Mouse (Mus musculus) heart, embryonic 13.5 days (tissue): Measurements from ENCODE around the gene Gm42742. TPM values are rescaled to one million over a fixed set of nuclear protein-coding genes. Genes with fewer than 3 reads are reported as not detected.

Experiments
- ATAC-seq: fragments of 200-750 bp; cut with Nextera tagmentation; 2 replicates; pipeline ENCODE4 v1.8.0; 2017; ENCODE audit warnings: moderate TSS enrichment; ENCODE audit not compliant: insufficient number of reproducible peaks, low FRiP score, low TSS enrichment; ENCODE audit errors: extremely low read depth
- H3K27ac ChIP-seq: fragments of 300-500 bp; sonication (generic); replicated peaks from 2 replicates; pipeline ENCODE4 v1.5.1; 2015; ENCODE audit warnings: moderate library complexity, mild to moderate bottlenecking, inconsistent platforms
- H3K27me3 ChIP-seq: fragments of 300-500 bp; sonication (generic); replicated peaks from 2 replicates; pipeline ENCODE4 v1.6.1; 2015; ENCODE audit warnings: mild to moderate bottlenecking, inconsistent platforms
- H3K36me3 ChIP-seq: fragments of 300-500 bp; sonication (generic); 2 replicates; pipeline ENCODE4 v1.6.1; 2015; ENCODE audit warnings: mild to moderate bottlenecking, inconsistent platforms
- H3K4me1 ChIP-seq: fragments of 300-500 bp; sonication (generic); 2 replicates; pipeline ENCODE4 v1.6.1; 2015; ENCODE audit warnings: inconsistent platforms
- H3K4me2 ChIP-seq: fragments of 300-500 bp; sonication (generic); 2 replicates; pipeline ENCODE4 v1.6.1; 2015; ENCODE audit warnings: inconsistent platforms, mild to moderate bottlenecking, moderate library complexity
- H3K4me3 ChIP-seq: fragments of 300-500 bp; sonication (generic); 2 replicates; pipeline ENCODE4 v1.5.1; 2015; ENCODE audit warnings: moderate library complexity, mild to moderate bottlenecking, inconsistent platforms
- H3K9ac ChIP-seq: fragments of 300-500 bp; sonication (generic); 2 replicates; pipeline ENCODE4 v1.6.1; 2015; ENCODE audit warnings: inconsistent platforms, mild to moderate bottlenecking, moderate library complexity
- H3K9me3 ChIP-seq: fragments of 300-500 bp; sonication (generic); 2 replicates; pipeline ENCODE4 v1.6.1; 2016; ENCODE audit warnings: inconsistent platforms
- WGBS: fragments of 180-500 bp; shearing (Covaris S2); methylation state at CpG from one replicate; pipeline ENCODE4 v1.1.7; 2015; ENCODE audit warnings: mixed read lengths; 5-methylcytosine and 5-hydroxymethylcytosine counted together
- polyA plus RNA-seq: library from polyadenylated mRNA; unstranded; fragments of >200 nt; fragmentation: Nextera tagmentation; extraction: Ambion mirVana; gene quantifications from 2 replicates; pipeline ENCODE4 v1.2.1, GENCODE M21; 2015

The Gm42742 gene
- polyA plus RNA-seq, 1 experiment from 2014 or later: 25.7 TPM

DNA sequence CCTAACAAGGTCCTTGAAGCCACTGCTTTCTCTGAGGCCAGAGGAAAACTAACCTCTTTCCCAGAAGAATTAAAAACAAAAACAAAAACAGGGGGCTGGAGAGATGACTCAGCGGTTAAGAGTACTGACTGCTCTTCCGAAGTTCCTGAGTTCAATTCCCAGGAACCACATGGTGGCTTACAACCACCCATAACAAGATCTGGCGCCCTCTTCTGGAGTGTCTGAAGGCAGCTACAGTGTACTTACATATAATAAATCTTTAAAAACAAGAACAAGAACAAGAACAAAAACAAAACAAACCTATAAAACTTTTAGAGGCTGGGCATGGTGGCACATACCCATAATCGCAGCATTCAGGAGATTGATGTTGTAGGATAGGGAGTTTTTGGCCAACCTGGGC lies 24.4 kb downstream of the Gm42742 start:
- H3K36me3 ChIP-seq: peaks cover 22% of the 10 kb centered on the region
- no peak for ATAC-seq
- H3K27me3 ChIP-seq: no peaks in the 10 kb centered on the region; the same call in 1 of the 2 replicates
- no peak overlapping the region for H3K4me2 ChIP-seq
- WGBS: 74% methylated on average over 4 of the region's 4 CpGs
- H3K9me3 ChIP-seq: 0 out of 2 replicates have a peak, but pooled peaks cover 3% of the 10 kb centered on the region
- no peak overlapping the region for H3K27ac ChIP-seq
- H3K4me3 ChIP-seq: no peak overlapping the region
- no peaks in the 10 kb centered on the region for H3K4me1 ChIP-seq
- no peak overlapping the region for H3K9ac ChIP-seq

DNA sequence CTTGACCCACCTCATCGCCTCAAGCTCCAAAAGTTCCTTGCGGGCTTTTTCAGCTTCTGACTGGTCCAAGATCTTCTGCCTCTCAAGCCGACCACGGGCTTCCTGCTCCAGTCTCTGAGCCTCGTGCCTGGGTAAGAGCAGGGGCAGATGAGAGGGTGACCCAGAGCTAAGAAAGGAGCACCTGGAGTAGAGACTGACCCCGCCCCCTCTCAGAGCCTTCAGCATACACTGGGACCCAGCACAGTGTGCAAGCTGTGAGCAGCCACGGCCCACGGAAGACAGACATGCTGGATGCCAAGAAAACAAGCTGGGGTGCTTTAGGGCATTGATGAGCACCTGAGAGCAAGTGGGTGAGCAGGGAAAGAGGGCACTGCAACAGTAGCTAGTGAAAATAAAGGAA lies 32.1 kb downstream of the Gm42742 start:
- Histone ChIP-seq H3K27ac (no peak overlapping the region), H3K4me1 (peaks cover 5% of the 10 kb centered on the region; the same call in 1 of the 2 replicates), H3K9me3 (no peaks in the 10 kb centered on the region), H3K36me3 (0 out of 2 replicates have a peak, but pooled peaks cover 2% of the 10 kb centered on the region), H3K9ac (no peak overlapping the region), H3K4me2 (no peak overlapping the region), H3K4me3 (no peak overlapping the region), H3K27me3 (no peaks in the 10 kb centered on the region; the same call in 1 of the 2 replicates)
- WGBS: 60% methylated on average over 8 of the region's 8 CpGs
- no peak for ATAC-seq

GRCm38 (mm10) chr7:126986319-126986718 lies 34.6 kb downstream of the Gm42742 start:
- Histone ChIP-seq H3K4me3 (no peak overlapping the region), H3K9me3 (no peaks in the 10 kb centered on the region), H3K9ac (no peak overlapping the region), H3K27me3 (no peaks in the 10 kb centered on the region), H3K27ac (no peak overlapping the region), H3K4me2 (no peak overlapping the region), H3K4me1 (peaks cover 5% of the 10 kb centered on the region; the same call in 1 of the 2 replicates), H3K36me3 (peaks cover 6% of the 10 kb centered on the region)
- no peak for ATAC-seq
- 38% methylated on average over 9 of the region's 9 CpGs for WGBS

GRCm38 (mm10) chr7:126984667-126985444 lies 36.0 kb downstream of the Gm42742 start:
- WGBS: 33% methylated on average over 10 of the region's 10 CpGs
- H3K4me2 ChIP-seq: no peak overlapping the region
- ATAC-seq: no peak
- H3K4me1 ChIP-seq: peaks cover 5% of the 10 kb centered on the region; the same call in 1 of the 2 replicates
- H3K9ac ChIP-seq: no peak overlapping the region
- H3K27ac ChIP-seq: no peak overlapping the region
- no peaks in the 10 kb centered on the region for H3K27me3 ChIP-seq
- no peaks in the 10 kb centered on the region for H3K9me3 ChIP-seq
- H3K36me3 ChIP-seq: peaks cover 20% of the 10 kb centered on the region
- H3K4me3 ChIP-seq: no peak overlapping the region

- Histone ChIP-seq H3K9ac (no peak overlapping the region), H3K27me3 (no peaks in the 10 kb centered on the region), H3K36me3 (peaks cover 38% of the 10 kb centered on the region), H3K4me2 (no peak overlapping the region), H3K9me3 (no peaks in the 10 kb centered on the region), H3K27ac (no peak overlapping the region), H3K4me3 (no peak overlapping the region), H3K4me1 (peaks cover 5% of the 10 kb centered on the region; the same call in 1 of the 2 replicates)
- WGBS: 77% methylated on average over 7 of the region's 7 CpGs
- no peak for ATAC-seq
Measured at GRCm38 (mm10) chr7:126983113-126983512, 37.8 kb downstream of the Gm42742 start.

DNA sequence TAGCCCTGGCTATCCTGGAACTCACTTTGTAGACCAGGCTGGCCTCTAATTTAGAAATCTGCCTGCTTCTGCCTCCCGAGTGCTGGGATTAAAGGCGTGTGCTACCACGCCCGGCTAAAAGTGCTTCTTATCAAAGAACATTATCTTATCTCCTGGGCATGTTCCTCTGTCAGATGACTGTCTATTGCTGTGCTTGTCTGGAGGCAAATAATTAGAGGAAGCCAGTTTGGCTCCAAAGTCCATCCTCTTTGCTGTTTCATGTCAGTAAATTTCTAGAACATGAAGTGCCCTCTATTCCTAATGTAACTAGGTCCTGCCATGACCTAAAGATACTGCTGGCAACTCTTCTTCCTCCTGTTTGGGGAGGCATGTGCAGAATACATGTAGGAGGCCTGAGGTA lies 38.8 kb downstream of the Gm42742 start:
- H3K36me3 ChIP-seq: peaks cover 42% of the 10 kb centered on the region
- no peaks in the 10 kb centered on the region for H3K9me3 ChIP-seq
- peaks cover 13% of the 10 kb centered on the region for H3K4me1 ChIP-seq
- H3K27me3 ChIP-seq: no peaks in the 10 kb centered on the region
- WGBS: 62% methylated on average over 4 of the region's 4 CpGs
- H3K9ac ChIP-seq: no peak overlapping the region
- H3K4me3 ChIP-seq: no peak overlapping the region
- no peak for ATAC-seq
- no peak overlapping the region for H3K27ac ChIP-seq
- no peak overlapping the region for H3K4me2 ChIP-seq

GRCm38 (mm10) chr7:126981601-126982000 lies 39.3 kb downstream of the Gm42742 start:
- Histone ChIP-seq H3K4me2 (no peak overlapping the region), H3K27ac (no peak overlapping the region), H3K27me3 (no peaks in the 10 kb centered on the region), H3K9me3 (no peaks in the 10 kb centered on the region), H3K9ac (no peak overlapping the region), H3K4me3 (no peak overlapping the region), H3K4me1 (peaks cover 16% of the 10 kb centered on the region), H3K36me3 (peaks cover 39% of the 10 kb centered on the region)
- ATAC-seq: no peak
- 86% methylated on average over 2 of the region's 2 CpGs for WGBS

- Histone ChIP-seq H3K9me3 (no peaks in the 10 kb centered on the region), H3K4me1 (peaks cover 16% of the 10 kb centered on the region), H3K27me3 (no peaks in the 10 kb centered on the region), H3K27ac (no peak overlapping the region), H3K9ac (no peak overlapping the region), H3K4me3 (no peak overlapping the region), H3K4me2 (no peak overlapping the region), H3K36me3 (peaks cover 39% of the 10 kb centered on the region)
- WGBS: 88% methylated on average over 6 of the region's 6 CpGs
- ATAC-seq: no peak
Measured at GRCm38 (mm10) chr7:126978841-126979240, 42.1 kb downstream of the Gm42742 start.

GRCm38 (mm10) chr7:126976878-126977459 lies 43.9 kb downstream of the Gm42742 start:
- Histone ChIP-seq H3K27ac (peak overlapping the region; percentile 92), H3K27me3 (no peaks in the 10 kb centered on the region), H3K9ac (peak overlapping the region; percentile 96), H3K9me3 (no peaks in the 10 kb centered on the region), H3K36me3 (peaks cover 39% of the 10 kb centered on the region), H3K4me1 (peaks cover 16% of the 10 kb centered on the region), H3K4me2 (peak overlapping the region; percentile 92), H3K4me3 (peak overlapping the region; percentile 97)
- no peak; the same call in 1 of the 2 replicates for ATAC-seq
- WGBS: 24% methylated on average over 14 of the region's 14 CpGs

DNA sequence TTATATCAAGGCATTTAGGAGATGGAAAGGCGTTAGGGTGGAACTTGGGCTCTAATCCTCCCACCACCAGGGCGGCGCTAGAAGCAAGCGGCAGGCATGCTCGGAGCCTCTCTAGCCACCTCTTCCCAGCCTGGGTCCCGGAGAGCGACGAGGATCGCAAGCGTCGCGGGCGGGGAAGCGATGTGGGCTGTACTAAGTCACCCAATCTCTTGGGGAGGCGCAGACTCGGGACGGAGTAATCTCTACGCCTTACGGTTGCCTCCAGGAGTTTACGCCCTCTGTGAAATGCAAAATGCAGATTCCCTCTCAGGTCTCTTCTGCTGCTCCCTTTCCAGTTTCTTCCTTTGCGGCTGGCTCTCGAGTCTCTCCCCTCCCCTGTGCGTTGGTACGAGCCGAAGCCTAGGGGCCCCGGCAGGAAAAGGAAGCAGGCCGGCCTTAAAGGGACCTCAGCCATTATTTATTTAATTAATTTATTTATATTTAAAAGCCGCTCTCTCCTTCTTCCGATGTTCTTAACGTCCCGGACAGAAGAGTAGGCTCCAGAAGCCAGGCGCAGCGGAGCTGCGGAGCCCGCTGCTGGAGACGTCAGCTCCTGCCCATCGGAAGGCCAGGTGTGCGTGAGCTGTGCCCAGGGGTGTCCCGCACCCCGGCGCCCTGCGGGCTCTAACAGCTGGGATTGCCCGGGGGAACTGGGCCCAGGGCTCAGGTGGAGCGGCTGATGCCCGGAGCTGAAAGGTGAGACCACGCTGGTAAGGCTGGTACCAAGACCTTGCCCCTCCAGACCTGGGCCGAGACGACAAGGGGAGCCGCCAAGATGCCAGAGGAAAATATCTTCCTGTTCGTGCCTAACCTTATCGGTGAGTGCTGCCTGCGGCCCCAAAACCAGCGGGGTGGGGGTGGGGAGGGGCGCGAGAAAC lies 44.7 kb downstream of the Gm42742 start, which contains the start of gene Cdiptos:
Cdiptos (minus strand) TSS at position 149 of the 917 bp plus-strand sequence.
- H3K4me2 ChIP-seq: peak within 1 kb of the TSS; percentile 92
- H3K27ac ChIP-seq: peak within 1 kb of the TSS; percentile 92
- H3K4me1 ChIP-seq: peaks cover 16% of the 10 kb centered on the region
- H3K36me3 ChIP-seq: peaks cover 35% of the 10 kb centered on the region
- under 1% methylated on average over 55 of the region's 55 CpGs for WGBS
- H3K4me3 ChIP-seq: peak within 1 kb of the TSS; percentile 97
- peak within 1 kb of the TSS; percentile 96 for H3K9ac ChIP-seq
- ATAC-seq: peak; percentile 87
- H3K9me3 ChIP-seq: no peaks in the 10 kb centered on the region
- H3K27me3 ChIP-seq: no peaks in the 10 kb centered on the region

DNA sequence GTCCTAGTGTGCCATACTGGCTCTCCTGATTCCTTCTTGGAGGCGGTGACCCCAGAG lies 45.2 kb downstream of the Gm42742 start, which contains the start of gene Cdipt:
Cdipt (plus strand) TSS at position 22 of the 57 bp plus-strand sequence.
- no peak for ATAC-seq
- Histone ChIP-seq H3K9ac (peak within 1 kb of the TSS; percentile 96), H3K36me3 (peaks cover 30% of the 10 kb centered on the region), H3K27ac (peak within 1 kb of the TSS; percentile 92), H3K4me1 (peaks cover 16% of the 10 kb centered on the region), H3K27me3 (no peaks in the 10 kb centered on the region), H3K4me3 (peak within 1 kb of the TSS; percentile 97), H3K9me3 (no peaks in the 10 kb centered on the region), H3K4me2 (peak within 1 kb of the TSS; percentile 92)
- WGBS: 0% methylated on average over 1 of the region's 1 CpGs
